Mouse (Mus musculus): Measurements from ENCODE around the gene Trp53. TPM values are rescaled to one million over a fixed set of nuclear protein-coding genes. Genes with fewer than 3 reads are reported as not detected.

Trp53 gene
- polyA plus RNA-seq, 1 experiment from 2014 or later = 169 TPM

DNA sequence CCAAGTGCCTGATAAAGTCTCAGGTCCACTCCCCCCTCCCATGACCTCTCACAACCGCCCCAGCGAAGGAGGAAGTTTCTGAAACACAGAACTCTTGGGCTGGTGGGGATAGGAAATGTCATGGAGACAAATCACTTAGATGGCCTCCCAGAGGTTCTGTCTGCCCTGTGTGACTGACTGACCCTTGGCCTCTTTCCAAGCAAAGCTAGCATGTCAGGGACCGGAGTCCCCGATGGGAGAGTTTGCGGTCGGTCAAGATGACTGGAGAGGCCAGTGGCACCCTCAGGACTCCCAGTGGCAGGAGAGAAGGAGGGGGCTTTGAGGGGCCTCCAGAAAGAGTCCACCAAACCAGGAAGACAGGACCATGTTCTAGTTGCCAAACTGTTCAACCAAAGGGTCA is 21.4 kb upstream of the Trp53 start:
- 31% methylated on average over 6 of the region's 6 CpGs for WGBS
- H3K9me3 ChIP-seq (ENCODE audit: control insufficient read depth, low read length) = no peaks in the 10 kb centered on the region
- peaks cover 64% of the 10 kb centered on the region for H3K4me1 ChIP-seq (ENCODE audit: control insufficient read depth, insufficient read depth, low read length)
- H3K4me2 ChIP-seq (ENCODE audit: low read depth) = peak overlapping the region; percentile 92
- ATAC-seq (ENCODE audit: insufficient read depth, low FRiP score, low TSS enrichment) (no peak), DNase-seq (ENCODE audit: low spot score) (no peak)
- H3K36me3 ChIP-seq (ENCODE audit: control insufficient read depth, insufficient read depth, low read length) = peaks cover 6% of the 10 kb centered on the region
- H3K9ac ChIP-seq (ENCODE audit: low read length) = peak overlapping the region; percentile 87
- peak overlapping the region; percentile 72 for H3K4me3 ChIP-seq (ENCODE audit: low read depth, low read length)
- H3K27ac ChIP-seq (ENCODE audit: low read depth, low read length) = no peak overlapping the region
- H3K27me3 ChIP-seq (ENCODE audit: control insufficient read depth, insufficient read depth, low read length) = no peaks in the 10 kb centered on the region

DNA sequence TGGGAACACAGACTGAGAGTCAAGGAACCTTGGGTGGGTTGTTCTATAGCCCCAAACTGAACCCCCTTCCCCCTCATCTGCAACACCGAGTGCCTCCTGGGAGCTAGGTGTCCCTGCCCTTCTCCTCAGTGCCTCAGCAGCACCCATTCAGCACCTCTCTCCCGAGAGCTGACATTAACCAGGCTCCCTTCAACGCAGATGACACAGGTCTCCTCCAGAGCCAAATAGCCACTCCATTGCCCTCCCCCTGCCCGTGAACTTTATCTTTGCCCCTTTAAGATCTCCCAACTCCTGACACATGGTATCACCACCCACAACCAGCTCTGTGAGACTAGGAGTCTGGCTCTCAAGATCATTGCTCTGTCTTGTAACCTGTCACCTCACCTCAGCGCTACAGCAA is 21.0 kb upstream of the Trp53 start:
- peak overlapping the region; percentile 72 for H3K4me3 ChIP-seq (ENCODE audit: low read depth, low read length)
- H3K4me1 ChIP-seq (ENCODE audit: control insufficient read depth, insufficient read depth, low read length) = peaks cover 62% of the 10 kb centered on the region
- no peak overlapping the region for H3K27ac ChIP-seq (ENCODE audit: low read depth, low read length)
- H3K9ac ChIP-seq (ENCODE audit: low read length) = peak overlapping the region; percentile 87
- H3K27me3 ChIP-seq (ENCODE audit: control insufficient read depth, insufficient read depth, low read length) = no peaks in the 10 kb centered on the region
- 13% methylated on average over 5 of the region's 5 CpGs for WGBS
- peaks cover 6% of the 10 kb centered on the region for H3K36me3 ChIP-seq (ENCODE audit: control insufficient read depth, insufficient read depth, low read length)
- ATAC-seq (ENCODE audit: insufficient read depth, low FRiP score, low TSS enrichment) (no peak), DNase-seq (ENCODE audit: low spot score) (no peak)
- H3K4me2 ChIP-seq (ENCODE audit: low read depth) = peak overlapping the region; percentile 92
- H3K9me3 ChIP-seq (ENCODE audit: control insufficient read depth, low read length) = no peaks in the 10 kb centered on the region

DNA sequence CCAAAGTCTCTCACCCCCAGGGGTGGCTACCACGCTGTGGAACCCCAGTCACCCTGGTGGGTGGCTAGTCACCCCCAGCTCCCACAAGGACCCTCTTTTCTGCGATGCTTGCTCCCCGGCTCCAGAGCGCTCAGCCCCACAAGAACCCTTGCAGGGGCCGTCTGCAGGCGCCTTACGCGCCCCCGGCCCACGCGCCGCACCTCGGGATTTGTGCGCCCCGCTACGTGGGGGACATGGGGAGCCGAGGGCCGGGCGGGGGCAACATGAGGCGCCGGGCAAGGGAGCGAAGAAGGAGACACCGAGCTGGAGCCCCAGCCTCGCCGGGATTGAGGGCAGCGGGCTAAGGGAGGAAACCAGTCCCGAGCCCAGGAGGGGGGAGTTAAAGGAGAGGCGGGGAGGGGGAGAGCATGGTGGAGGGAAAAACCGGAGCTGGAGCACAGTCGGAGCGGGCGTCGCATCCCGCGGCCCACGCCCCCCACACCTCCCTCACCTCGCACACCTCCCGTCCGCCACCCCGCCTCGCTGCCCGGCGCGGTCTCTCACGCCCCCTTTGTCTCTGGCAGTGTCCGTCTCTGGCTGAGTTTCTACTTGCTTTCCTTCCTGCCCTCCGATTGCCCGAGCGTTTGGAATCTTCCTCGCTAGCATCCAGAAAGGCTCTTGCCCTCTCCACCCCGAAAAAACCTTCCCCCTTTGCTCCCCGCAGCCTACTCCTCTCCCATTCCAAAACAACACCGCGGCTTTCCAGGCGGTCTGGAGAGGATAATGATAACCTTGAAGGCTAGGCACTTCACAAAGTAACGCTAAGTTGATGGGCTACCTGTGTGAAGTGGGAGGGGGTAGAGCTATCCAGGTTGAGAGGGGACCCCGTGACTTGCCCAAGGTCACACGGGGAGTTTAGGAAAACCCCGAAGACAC is 20.1 kb upstream of the Trp53 start, which contains the start of gene Efnb3:
Gene Efnb3, minus strand, starts transcription at position 355 of the 915 bp plus-strand sequence.
- ATAC-seq (ENCODE audit: insufficient read depth, low FRiP score, low TSS enrichment) = peak; percentile 51; the same call in 1 of the 2 replicates
- WGBS = 2% methylated on average over 48 of the region's 59 CpGs

DNA sequence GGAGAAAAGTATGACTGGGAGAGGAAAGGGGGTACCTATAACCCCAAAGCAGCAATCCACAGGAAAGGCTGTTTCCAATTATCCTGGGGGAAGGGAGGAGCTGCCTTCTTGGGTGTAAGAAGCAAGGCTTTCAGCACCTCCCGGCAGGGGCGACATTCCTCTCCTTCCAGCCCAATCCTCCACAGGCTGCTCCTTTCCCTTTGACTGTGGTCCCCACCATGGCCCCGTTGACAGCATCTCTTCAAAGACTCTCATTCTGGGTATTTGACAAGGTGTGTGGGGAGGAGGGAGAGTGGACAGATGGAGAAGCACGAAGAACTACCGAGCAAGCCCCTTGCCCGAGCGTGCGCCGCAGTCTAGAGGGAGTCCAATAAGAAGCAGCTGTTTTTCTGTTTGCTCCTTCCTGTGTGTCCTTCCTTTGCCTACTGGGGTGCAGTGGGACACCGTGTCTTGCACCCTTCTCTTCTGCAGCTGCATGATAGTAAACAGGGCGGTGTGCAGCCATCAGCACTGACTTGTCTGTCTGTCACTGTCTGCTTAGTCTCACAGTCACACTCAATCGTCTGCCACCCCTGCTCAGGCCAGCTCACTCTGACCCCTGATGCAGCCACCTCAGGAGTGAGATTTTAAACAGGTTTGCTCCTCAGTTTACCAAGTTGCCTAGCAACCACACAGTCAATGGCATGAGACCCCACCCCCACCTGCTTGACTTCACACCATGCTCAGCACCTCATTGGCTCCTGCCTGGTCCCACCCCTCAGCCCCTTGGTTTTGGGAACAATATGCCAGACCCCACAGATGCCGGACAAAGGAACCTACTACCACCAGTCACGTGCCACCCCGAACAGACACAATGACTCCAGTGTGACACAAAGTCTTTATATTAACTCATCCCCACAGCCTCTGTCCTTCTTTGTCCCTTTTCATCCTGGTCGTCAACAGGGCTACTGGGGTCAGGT is 19.0 kb upstream of the Trp53 start:
- Histone ChIP-seq H3K9me3 (ENCODE audit: control insufficient read depth, low read length) (no peaks in the 10 kb centered on the region), H3K36me3 (ENCODE audit: control insufficient read depth, insufficient read depth, low read length) (peaks cover 6% of the 10 kb centered on the region), H3K27me3 (ENCODE audit: control insufficient read depth, insufficient read depth, low read length) (no peaks in the 10 kb centered on the region), H3K4me2 (ENCODE audit: low read depth) (peak overlapping the region; percentile 92), H3K9ac (ENCODE audit: low read length) (peak overlapping the region; percentile 87), H3K27ac (ENCODE audit: low read depth, low read length) (peak overlapping the region; percentile 61; the same call in 1 of the 2 replicates), H3K4me1 (ENCODE audit: control insufficient read depth, insufficient read depth, low read length) (peaks cover 51% of the 10 kb centered on the region), H3K4me3 (ENCODE audit: low read depth, low read length) (peak overlapping the region; percentile 72; the same call in 1 of the 2 replicates)
- ATAC-seq (ENCODE audit: insufficient read depth, low FRiP score, low TSS enrichment) = peak; percentile 42
- peak; percentile 64 for DNase-seq (ENCODE audit: low spot score)
- WGBS = 17% methylated on average over 16 of the region's 16 CpGs

More for the DNA sequence above, 20.1 kb upstream of the Trp53 start, which contains the start of gene Efnb3:
- DNase-seq (ENCODE audit: low spot score) = peak; percentile 81
- Histone ChIP-seq H3K4me3 (ENCODE audit: low read depth, low read length) (peak within 1 kb of the TSS; percentile 72), H3K9me3 (ENCODE audit: control insufficient read depth, low read length) (no peaks in the 10 kb centered on the region), H3K27ac (ENCODE audit: low read depth, low read length) (peak within 1 kb of the TSS; percentile 61), H3K4me2 (ENCODE audit: low read depth) (peak within 1 kb of the TSS; percentile 92), H3K36me3 (ENCODE audit: control insufficient read depth, insufficient read depth, low read length) (peaks cover 6% of the 10 kb centered on the region), H3K27me3 (ENCODE audit: control insufficient read depth, insufficient read depth, low read length) (no peaks in the 10 kb centered on the region), H3K4me1 (ENCODE audit: control insufficient read depth, insufficient read depth, low read length) (peaks cover 58% of the 10 kb centered on the region), H3K9ac (ENCODE audit: low read length) (peak within 1 kb of the TSS; percentile 87)

DNA sequence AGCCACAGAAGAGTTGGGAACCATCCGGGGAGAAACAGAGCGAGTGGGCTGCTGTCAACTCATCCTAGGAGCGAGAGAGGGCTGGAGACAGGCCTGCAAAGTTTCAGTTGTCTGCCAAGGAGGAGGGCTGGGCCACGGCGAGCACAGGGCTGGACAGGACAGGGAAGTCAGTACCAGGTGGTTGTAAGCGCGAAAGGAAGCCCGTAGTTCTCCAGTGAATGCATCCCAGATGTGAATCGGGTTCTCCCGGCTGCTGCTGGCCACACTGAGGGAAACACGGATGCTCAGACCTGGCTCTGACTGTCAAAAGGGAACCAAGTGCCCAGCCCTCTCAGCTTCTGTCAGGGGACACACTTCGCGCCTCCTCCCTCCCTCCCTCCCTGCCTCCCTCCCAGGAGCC is 16.8 kb upstream of the Trp53 start:
- peaks cover 6% of the 10 kb centered on the region for H3K36me3 ChIP-seq (ENCODE audit: control insufficient read depth, insufficient read depth, low read length)
- H3K4me3 ChIP-seq (ENCODE audit: low read depth, low read length) = no peak overlapping the region
- DNase-seq (ENCODE audit: low spot score) (no peak), ATAC-seq (ENCODE audit: insufficient read depth, low FRiP score, low TSS enrichment) (no peak)
- H3K9me3 ChIP-seq (ENCODE audit: control insufficient read depth, low read length) = no peaks in the 10 kb centered on the region
- no peak overlapping the region for H3K9ac ChIP-seq (ENCODE audit: low read length)
- 72% methylated on average over 13 of the region's 13 CpGs for WGBS
- H3K27ac ChIP-seq (ENCODE audit: low read depth, low read length) = no peak overlapping the region
- H3K4me1 ChIP-seq (ENCODE audit: control insufficient read depth, insufficient read depth, low read length) = peaks cover 34% of the 10 kb centered on the region
- no peak overlapping the region for H3K4me2 ChIP-seq (ENCODE audit: low read depth)
- no peaks in the 10 kb centered on the region for H3K27me3 ChIP-seq (ENCODE audit: control insufficient read depth, insufficient read depth, low read length)

DNA sequence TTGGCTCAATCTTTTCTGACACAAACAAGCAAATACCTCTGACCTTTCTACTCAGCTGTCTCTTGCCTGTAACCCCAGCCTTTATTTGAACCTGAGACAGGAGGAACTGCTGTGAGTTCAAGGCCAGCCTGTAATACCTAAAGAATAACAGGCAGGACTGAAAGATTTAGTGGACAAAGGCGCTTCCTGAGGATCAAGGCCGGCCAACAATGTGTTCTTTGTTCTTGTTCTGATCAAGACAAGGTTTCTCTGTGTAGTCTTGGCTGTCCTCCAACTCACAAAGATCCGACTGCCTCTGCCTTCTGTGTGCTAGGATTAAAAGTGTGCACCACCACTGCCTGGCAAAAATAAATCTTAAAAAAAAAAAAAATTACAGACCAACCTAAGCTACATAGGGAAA is 15.8 kb upstream of the Trp53 start:
- Histone ChIP-seq H3K4me2 (ENCODE audit: low read depth) (no peak overlapping the region), H3K36me3 (ENCODE audit: control insufficient read depth, insufficient read depth, low read length) (peaks cover 6% of the 10 kb centered on the region), H3K27me3 (ENCODE audit: control insufficient read depth, insufficient read depth, low read length) (no peaks in the 10 kb centered on the region), H3K9ac (ENCODE audit: low read length) (no peak overlapping the region), H3K27ac (ENCODE audit: low read depth, low read length) (no peak overlapping the region), H3K9me3 (ENCODE audit: control insufficient read depth, low read length) (no peaks in the 10 kb centered on the region), H3K4me3 (ENCODE audit: low read depth, low read length) (no peak overlapping the region), H3K4me1 (ENCODE audit: control insufficient read depth, insufficient read depth, low read length) (peaks cover 24% of the 10 kb centered on the region)
- 35% methylated on average over 3 of the region's 3 CpGs for WGBS
- DNase-seq (ENCODE audit: low spot score) = no peak
- no peak for ATAC-seq (ENCODE audit: insufficient read depth, low FRiP score, low TSS enrichment)

DNA sequence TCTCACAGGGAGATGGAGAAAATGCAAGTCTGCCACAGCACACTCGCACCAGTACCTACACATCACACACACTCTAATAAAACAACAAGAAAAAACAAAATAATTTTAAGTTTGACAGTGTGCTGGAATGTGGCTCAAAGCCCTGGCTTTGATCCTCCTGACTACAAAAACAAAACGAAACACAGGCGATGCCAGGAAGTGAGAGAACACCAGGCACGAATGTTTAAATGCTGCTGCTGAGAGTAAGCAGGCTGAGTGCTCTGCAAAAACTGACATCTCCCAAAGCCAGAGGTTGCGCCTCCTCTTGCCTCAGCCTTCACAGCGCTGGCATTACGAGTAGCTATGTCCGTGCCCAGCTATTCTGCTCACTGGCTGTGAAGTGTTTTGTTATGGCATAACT is 15.0 kb upstream of the Trp53 start:
- Histone ChIP-seq H3K4me3 (ENCODE audit: low read depth, low read length) (no peak overlapping the region), H3K4me1 (ENCODE audit: control insufficient read depth, insufficient read depth, low read length) (peaks cover 20% of the 10 kb centered on the region), H3K27ac (ENCODE audit: low read depth, low read length) (no peak overlapping the region), H3K4me2 (ENCODE audit: low read depth) (no peak overlapping the region), H3K27me3 (ENCODE audit: control insufficient read depth, insufficient read depth, low read length) (no peaks in the 10 kb centered on the region), H3K36me3 (ENCODE audit: control insufficient read depth, insufficient read depth, low read length) (peaks cover 6% of the 10 kb centered on the region), H3K9ac (ENCODE audit: low read length) (no peak overlapping the region), H3K9me3 (ENCODE audit: control insufficient read depth, low read length) (no peaks in the 10 kb centered on the region)
- no peak for DNase-seq (ENCODE audit: low spot score)
- 77% methylated on average over 8 of the region's 8 CpGs for WGBS
- ATAC-seq (ENCODE audit: insufficient read depth, low FRiP score, low TSS enrichment) = no peak

DNA sequence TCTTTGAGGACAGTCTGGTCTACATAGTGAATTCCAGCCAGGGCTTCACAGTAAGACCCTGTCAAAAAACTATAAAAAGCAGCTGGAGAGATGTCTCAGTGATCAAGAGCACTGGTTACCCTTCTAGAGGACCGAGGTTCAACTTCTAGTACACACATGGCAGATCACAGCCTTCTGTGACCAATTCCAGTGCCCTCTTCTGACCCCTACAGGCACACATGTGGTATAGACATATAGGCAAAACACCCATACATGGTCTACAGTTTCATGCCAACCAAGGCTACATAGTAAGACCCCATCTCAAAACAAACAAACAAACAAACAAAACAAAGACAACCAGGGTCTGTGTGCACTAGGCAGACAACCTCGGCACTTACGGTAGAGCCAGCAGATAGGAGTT is 4.9 kb upstream of the Trp53 start:
- no peaks in the 10 kb centered on the region for H3K9me3 ChIP-seq (ENCODE audit: control insufficient read depth, low read length)
- ATAC-seq (ENCODE audit: insufficient read depth, low FRiP score, low TSS enrichment) = no peak
- 71% methylated on average over 3 of the region's 3 CpGs for WGBS

More for the DNA sequence above, 4.9 kb upstream of the Trp53 start:
- Histone ChIP-seq H3K4me2 (ENCODE audit: low read depth) (no peak overlapping the region), H3K27ac (ENCODE audit: low read depth, low read length) (no peak overlapping the region), H3K27me3 (ENCODE audit: control insufficient read depth, insufficient read depth, low read length) (no peaks in the 10 kb centered on the region), H3K4me3 (ENCODE audit: low read depth, low read length) (no peak overlapping the region), H3K36me3 (ENCODE audit: control insufficient read depth, insufficient read depth, low read length) (no peaks in the 10 kb centered on the region), H3K9ac (ENCODE audit: low read length) (no peak overlapping the region), H3K4me1 (ENCODE audit: control insufficient read depth, insufficient read depth, low read length) (peaks cover 14% of the 10 kb centered on the region)
- peak; percentile 32 for DNase-seq (ENCODE audit: low spot score)

Data from neural tube, embryonic 11.5 days (tissue).